Mouse (Mus musculus): ENCODE results near the gene Armc3. TPM values are rescaled to one million over a fixed set of nuclear protein-coding genes. Genes with fewer than 3 reads are reported as not detected.

Gene Armc3
- under 1 TPM in 1 of 2 experiments, not detected in 1; 0.01 TPM for polyA plus RNA-seq (2012; fragmentation: generic; extraction: Trizol)

DNA sequence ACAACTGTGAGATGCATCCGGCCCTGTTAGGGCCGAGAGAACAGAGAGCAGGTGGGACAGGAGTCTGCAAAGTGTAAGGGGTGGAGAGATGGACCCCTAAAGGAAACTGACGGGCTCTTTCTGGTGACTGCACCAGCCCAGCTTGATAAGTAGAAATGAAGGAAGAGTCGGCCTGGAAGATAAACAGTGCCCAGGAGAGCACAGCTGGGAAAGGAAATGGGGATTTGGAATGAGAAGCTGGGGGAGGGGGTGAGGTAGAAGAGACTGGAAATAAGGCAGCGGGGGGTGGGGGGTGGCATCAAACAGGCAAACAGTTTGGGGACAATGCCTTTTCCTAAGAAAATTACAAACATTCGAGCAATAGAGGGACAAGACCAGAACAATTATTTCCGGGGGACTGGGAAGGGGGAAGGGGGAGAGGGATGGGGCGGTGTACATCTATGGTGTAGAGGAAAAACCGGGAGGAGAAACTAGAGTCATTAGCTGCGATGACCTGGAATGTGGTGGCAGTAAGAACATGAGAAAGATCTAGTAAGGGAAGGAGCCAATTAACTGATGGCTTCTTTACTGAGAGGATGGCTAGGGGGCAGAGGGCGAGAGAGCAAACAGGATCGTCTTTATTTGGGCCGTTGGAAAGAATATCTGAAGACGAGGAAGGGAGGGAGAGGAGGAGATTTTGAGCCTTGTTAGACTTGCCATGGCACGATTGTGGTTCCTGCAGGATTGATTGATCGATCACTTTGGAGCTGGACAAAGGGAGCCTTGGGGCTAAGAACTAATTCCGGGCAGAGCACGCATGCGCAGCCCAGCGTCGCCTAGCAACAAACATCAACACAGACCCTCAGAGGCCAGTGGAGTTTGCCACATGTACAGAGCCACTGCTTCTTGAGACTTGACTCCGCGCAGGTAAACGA, at the start of gene Armc3:
Gene Armc3, plus strand, starts transcription at position 851 of the 914 bp plus-strand sequence.

Other genes with a start within 250 kb of the Armc3 start
- gene Pip4k2a, start 201.2 kb upstream of the Armc3 start, polyA plus RNA-seq (2012; fragmentation: generic; extraction: Trizol) = 1 to 10 TPM in 1 of 2 experiments, under 1 TPM in 1; 0.62 to 5.5 TPM
- under 1 TPM; 0.14 to 0.55 TPM for gene 4930426L09Rik, start 201.0 kb upstream of the Armc3 start, polyA plus RNA-seq (2012; fragmentation: generic; extraction: Trizol)
- 10 to 100 TPM in 1 of 2 experiments, 1 to 10 TPM in 1; 2.5 to 13.1 TPM for gene Msrb2, start 172.1 kb downstream of the Armc3 start, polyA plus RNA-seq (2012; fragmentation: generic; extraction: Trizol)
- not detected for gene Ptf1a, start 246.4 kb downstream of the Armc3 start, polyA plus RNA-seq (2012; fragmentation: generic; extraction: Trizol)

Data from C3H10T1/2 (cell line).